8 mouse cellular contexts compared by ENCODE assay signal in genomic region chr1:182461261-182461660, GRCm38 (mm10). TPM values are rescaled to one million over a fixed set of nuclear protein-coding genes. Genes with fewer than 3 reads are reported as not detected.
DNase-seq lines count a peak whose midpoint lies in the region; ATAC-seq and TF ChIP-seq lines count a peak whose summit lies in the region.

No protein-coding gene starts in this region.

- peaks cover 45% of the 10 kb centered on the region for H3K4me1 ChIP-seq in kidney, embryonic 14.5 days (ENCODE audit: control insufficient read depth, insufficient read depth, low read length)
- H3K4me1 ChIP-seq in embryonic fibroblast, embryonic 13.5 days (ENCODE audit: control insufficient read depth, insufficient read depth, low read length): no peaks in the 10 kb centered on the region; the same call in 1 of the 2 replicates
- H3K4me1 ChIP-seq in intestine, postnatal 0 days (replicated peaks; ENCODE audit: control insufficient read depth, insufficient read depth, low read length): no peaks in the 10 kb centered on the region

- no peak for TF ChIP-seq POLR2A in embryonic fibroblast, embryonic 13.5 days (IDR thresholded peaks at IDR 0.05; ENCODE audit: low read depth, low read length)

- no peak overlapping the region for H3K9ac ChIP-seq in kidney, embryonic 14.5 days (ENCODE audit: low read depth, low read length)
- no peak overlapping the region for H3K9ac ChIP-seq in intestine, postnatal 0 days (ENCODE audit: low read depth, low read length)

- H3K27me3 ChIP-seq in kidney, embryonic 14.5 days (ENCODE audit: control insufficient read depth, insufficient read depth, low read length): no peaks in the 10 kb centered on the region
- no peaks in the 10 kb centered on the region for H3K27me3 ChIP-seq in intestine, postnatal 0 days (replicated peaks; ENCODE audit: control insufficient read depth, insufficient read depth, low read length)

- no peak for DNase-seq in kidney, adult 8-10 months
- no peak for DNase-seq in frontal cortex, postnatal 10 days (ENCODE audit: low spot score in 2 of 2)
- no peak for DNase-seq in B cell, adult 2 months
- no peak for DNase-seq in gastrocnemius, adult 18-20 months (ENCODE audit: low spot score)

- ATAC-seq in kidney, embryonic 14.5 days (ENCODE audit: low FRiP score, low TSS enrichment): peak; percentile 37
- ATAC-seq in intestine, postnatal 0 days: no peak
- peak; percentile 86 for ATAC-seq in megakaryocyte progenitor cell, adult 5-6 weeks (replicated peaks; ENCODE audit: poor library complexity)

- H3K27ac ChIP-seq in kidney, embryonic 14.5 days (ENCODE audit: low read depth, low read length): peak overlapping the region; percentile 78
- H3K27ac ChIP-seq in embryonic fibroblast, embryonic 13.5 days (ENCODE audit: insufficient read depth, low read length): peak overlapping the region; percentile 34; the same call in 1 of the 2 replicates
- peak overlapping the region; percentile 15 for H3K27ac ChIP-seq in intestine, postnatal 0 days (ENCODE audit: low read depth, low read length)

- TF ChIP-seq CTCF in embryonic fibroblast, embryonic 13.5 days (IDR thresholded peaks at IDR 0.05; ENCODE audit: borderline replicate concordance, insufficient read depth, low read length): no peak
- no peak for TF ChIP-seq CTCF in intestine, postnatal 0 days (IDR thresholded peaks at IDR 0.05; ENCODE audit: low read depth)

- H3K36me3 ChIP-seq in kidney, embryonic 14.5 days (ENCODE audit: control insufficient read depth, insufficient read depth, low read length): peaks cover 28% of the 10 kb centered on the region; the same call in 1 of the 2 replicates
- peaks cover 24% of the 10 kb centered on the region for H3K36me3 ChIP-seq in intestine, postnatal 0 days (ENCODE audit: control insufficient read depth, insufficient read depth)

- 0 out of 2 replicates have a peak overlapping the region, but pooled peaks have one; percentile 11 for H3K4me2 ChIP-seq in kidney, embryonic 14.5 days (replicated peaks; ENCODE audit: low read depth, low read length)
- H3K4me2 ChIP-seq in intestine, postnatal 0 days (replicated peaks; ENCODE audit: low read depth): no peak overlapping the region

- H3K9me3 ChIP-seq in kidney, embryonic 14.5 days (ENCODE audit: control insufficient read depth, low read length): no peaks in the 10 kb centered on the region
- H3K9me3 ChIP-seq in intestine, postnatal 0 days (ENCODE audit: control insufficient read depth): no peaks in the 10 kb centered on the region

- H3K4me3 ChIP-seq in kidney, embryonic 14.5 days (ENCODE audit: low read length): no peak overlapping the region
- H3K4me3 ChIP-seq in embryonic fibroblast, embryonic 13.5 days (ENCODE audit: insufficient read depth, low read length): no peak overlapping the region
- no peak overlapping the region for H3K4me3 ChIP-seq in intestine, postnatal 0 days (ENCODE audit: low read depth, low read length)

- 6% methylated on average over 7 of the region's 7 CpGs for WGBS in kidney, embryonic 14.5 days
- 27% methylated on average over 7 of the region's 7 CpGs for WGBS in intestine, postnatal 0 days

RNA-seq across cellular contexts. Expression of gene Trp53bp2, which starts 52.3 kb away (rescaled TPM):
- 14.6 and 32.4 TPM in 2 replicates for polyA plus RNA-seq in kidney, embryonic 14.5 days (2014; fragmentation: Nextera tagmentation; extraction: Ambion mirVana)
- polyA plus RNA-seq in embryonic fibroblast, embryonic 13.5 days (2011; ENCODE audit: insufficient read length, low read depth, missing spikeins): 16.7 and 17.4 TPM in 2 replicates
- polyA plus RNA-seq in intestine, postnatal 0 days (2015; fragmentation: Nextera tagmentation; extraction: Ambion mirVana): 10.8 and 11.1 TPM in 2 replicates
- total RNA-seq in megakaryocyte progenitor cell, adult 5-6 weeks (2015): 12.3 and 17.5 TPM in 2 replicates
- 7.5 and 10.6 TPM in 2 replicates for total RNA-seq in megakaryocyte progenitor cell, adult 5-6 weeks (2017)
- total RNA-seq in gastrocnemius, adult 18-20 months (2021): 10 to 100 TPM in 1 of 2 experiments, 1 to 10 TPM in 1; 9.1 to 10.7 TPM

RNA-seq across cellular contexts. Expression of gene Capn2, which starts 56.1 kb away (rescaled TPM):
- 52.3 and 94.7 TPM in 2 replicates for polyA plus RNA-seq in kidney, embryonic 14.5 days (2014; fragmentation: Nextera tagmentation; extraction: Ambion mirVana)
- polyA plus RNA-seq in embryonic fibroblast, embryonic 13.5 days (2011; ENCODE audit: insufficient read length, low read depth, missing spikeins): 244 and 338 TPM in 2 replicates
- 31.8 and 34.0 TPM in 2 replicates for polyA plus RNA-seq in intestine, postnatal 0 days (2015; fragmentation: Nextera tagmentation; extraction: Ambion mirVana)
- total RNA-seq in megakaryocyte progenitor cell, adult 5-6 weeks (2015): 4.1 and 9.7 TPM in 2 replicates
- 8.7 and 10.5 TPM in 2 replicates for total RNA-seq in megakaryocyte progenitor cell, adult 5-6 weeks (2017)
- total RNA-seq in gastrocnemius, adult 18-20 months (2021): 10 to 100 TPM; 50.2 to 54.2 TPM

Comparison
In these comparisons a context has a peak if more than half of its experiments do, and no peak if none do; other contexts are left out.
1. H3K27ac ChIP-seq: peak in every context shown above with its lines; median percentile 78 in kidney, embryonic 14.5 days; 34 in embryonic fibroblast, embryonic 13.5 days; 15 in intestine, postnatal 0 days.